15 mouse cellular contexts compared by ENCODE assay signal in the genomic region with DNA sequence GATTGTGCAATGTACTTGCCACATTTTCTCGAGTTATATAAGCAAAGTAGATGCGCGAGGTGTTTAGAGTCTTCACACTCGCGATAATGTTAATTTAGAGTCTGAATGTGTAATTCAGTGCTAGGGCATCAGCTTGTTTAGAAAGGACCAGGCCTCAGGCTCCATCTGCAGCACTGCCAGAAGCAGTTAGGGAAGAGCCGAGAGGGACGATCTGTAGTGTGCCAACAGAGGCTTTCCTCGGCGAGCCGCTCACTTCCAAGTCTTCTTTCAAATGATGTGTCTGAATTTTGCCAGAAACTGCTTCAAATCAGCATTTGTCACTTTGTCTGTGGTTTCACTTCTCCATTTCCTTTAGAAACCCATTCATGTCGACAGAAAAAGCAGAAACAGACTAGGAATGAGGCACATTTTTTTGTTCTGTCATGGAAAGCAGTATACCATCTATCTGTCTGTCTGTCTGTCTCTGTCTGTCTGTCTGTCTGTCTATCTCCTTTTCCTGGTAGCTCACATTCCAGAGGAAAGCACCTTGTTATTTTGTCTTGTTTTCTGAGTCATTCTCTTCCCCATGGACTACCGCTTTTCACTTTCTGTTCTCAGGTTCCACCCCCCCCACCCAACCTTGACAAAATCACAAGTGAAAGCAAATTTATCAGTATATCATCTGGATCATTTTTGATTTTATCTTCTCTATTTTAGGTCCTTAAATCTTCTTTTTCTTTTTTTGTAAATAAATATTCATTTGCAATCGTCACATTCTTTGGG. TPM values are rescaled to one million over a fixed set of nuclear protein-coding genes. Genes with fewer than 3 reads are reported as not detected.
DNase-seq lines count a peak whose midpoint lies in the region; TF ChIP-seq lines count a peak whose summit lies in the region.
"Had no signal": no experiment of that assay in that cellular context is flagged by ENCODE, and none has a peak within 500 bp of the region (broad histone marks: within the 10 kb centered on the region; RNA-seq: fewer than 3 reads in every experiment).

No protein-coding gene starts in this region.

- no peak overlapping the region for H3K9ac ChIP-seq in MEL (ENCODE audit: control insufficient read depth, low read depth, low read length, poor library complexity, severe bottlenecking)
- H3K9ac ChIP-seq: embryonic facial prominence, embryonic 13.5 days; heart, embryonic 13.5 days; hindbrain, embryonic 12.5 days; liver, embryonic 13.5 days had no signal

- TF ChIP-seq POLR2A in MEL (IDR thresholded peaks at IDR 0.05; ENCODE audit: control insufficient read depth in 1 of 2, insufficient read depth in 1 of 2, low read depth in 1 of 2, low read length in 2 of 2, poor library complexity in 1 of 2): no peak

- no peak for TF ChIP-seq EP300 in MEL (IDR thresholded peaks at IDR 0.05; ENCODE audit: low read depth in 1 of 2, low read length in 2 of 2)

- peak overlapping the region; percentile 16 to 23; a peak in 2 of 4 replicates for H3K4me3 ChIP-seq in MEL (ENCODE audit: control insufficient read depth in 1 of 2, insufficient read depth in 1 of 2, low read depth in 2 of 2, low read length in 2 of 2)
- peak overlapping the region; percentile 56 for H3K4me3 ChIP-seq in megakaryocyte, embryonic 14.5 days (replicated peaks)
- H3K4me3 ChIP-seq: embryonic facial prominence, embryonic 13.5 days; heart, embryonic 13.5 days; hindbrain, embryonic 12.5 days; liver, embryonic 13.5 days had no signal

- no peaks in the 10 kb centered on the region for H3K79me2 ChIP-seq in MEL (ENCODE audit: control insufficient read depth, insufficient read depth, low read length, poor library complexity)

- peaks cover 4 to 10% of the 10 kb centered on the region in 2 experiments; a peak in 3 of 4 replicates for H3K4me1 ChIP-seq in MEL (ENCODE audit: control insufficient read depth in 1 of 2, insufficient read depth in 2 of 2, low read length in 2 of 2)
- H3K4me1 ChIP-seq in megakaryocyte, embryonic 14.5 days: peaks cover 52% of the 10 kb centered on the region
- H3K4me1 ChIP-seq: embryonic facial prominence, embryonic 13.5 days; heart, embryonic 13.5 days; hindbrain, embryonic 12.5 days had no signal

- peak; percentile 26 for DNase-seq in layer of hippocampus, adult 9-11 months
- no peak for DNase-seq in layer of hippocampus, postnatal 36 days
- DNase-seq in A20 (ENCODE audit: low read depth, low spot score) (peak; percentile 78), MEL (ENCODE audit: low read depth, low spot score) (peak; percentile 53)
- no peak for DNase-seq in thymus, postnatal 25 days
- no peak for DNase-seq in cerebellum, postnatal 10 days
- no peak for DNase-seq in urinary bladder, adult 2 months (ENCODE audit: low spot score)
- DNase-seq: cerebellum, adult 8-10 months; gastrocnemius, postnatal 10 days; liver, embryonic 13.5 days had no signal

- H3K27ac ChIP-seq in MEL (ENCODE audit: control insufficient read depth, low read depth, low read length): no peak overlapping the region
- H3K27ac ChIP-seq: embryonic facial prominence, embryonic 13.5 days; heart, embryonic 13.5 days; hindbrain, embryonic 12.5 days; liver, embryonic 13.5 days had no signal

- TF ChIP-seq RAD21 in MEL (IDR thresholded peaks at IDR 0.05; ENCODE audit: low read depth, low read length): no peak

- peaks cover 0 to 8% of the 10 kb centered on the region in 2 experiments; a peak in 2 of 4 replicates for H3K36me3 ChIP-seq in MEL (ENCODE audit: control insufficient read depth in 1 of 2, insufficient read depth in 2 of 2, low read length in 2 of 2)
- no peaks in the 10 kb centered on the region for H3K36me3 ChIP-seq in megakaryocyte, embryonic 14.5 days (replicated peaks; ENCODE audit: low read length)
- H3K36me3 ChIP-seq: embryonic facial prominence, embryonic 13.5 days; heart, embryonic 13.5 days; hindbrain, embryonic 12.5 days; liver, embryonic 13.5 days had no signal

- no peaks in the 10 kb centered on the region for H3K9me3 ChIP-seq in MEL (replicated peaks; ENCODE audit: insufficient read depth, low read length)
- no peaks in the 10 kb centered on the region for H3K9me3 ChIP-seq in megakaryocyte, embryonic 14.5 days
- H3K9me3 ChIP-seq: embryonic facial prominence, embryonic 13.5 days; heart, embryonic 13.5 days; hindbrain, embryonic 12.5 days; liver, embryonic 13.5 days had no signal

- no peaks in the 10 kb centered on the region for H3K27me3 ChIP-seq in MEL (ENCODE audit: control insufficient read depth in 1 of 2, insufficient read depth in 2 of 2, low read length in 2 of 2)
- no peaks in the 10 kb centered on the region for H3K27me3 ChIP-seq in megakaryocyte, embryonic 14.5 days (replicated peaks)
- H3K27me3 ChIP-seq: heart, embryonic 13.5 days; liver, embryonic 13.5 days had no signal

- TF ChIP-seq CTCF in MEL (IDR thresholded peaks at IDR 0.05 in 2 of 3, conservative IDR thresholded peaks at IDR 0.05 in 1 of 3; ENCODE audit: control insufficient read depth in 1 of 3, insufficient read depth in 1 of 3, low read depth in 2 of 3, low read length in 3 of 3, poor library complexity in 1 of 3, severe bottlenecking in 1 of 3): no peak

TF ChIP-seq in MEL, 35 proteins besides CTCF, POLR2A, EP300 and RAD21:
- TF ChIP-seq MAZ (IDR thresholded peaks at IDR 0.05; ENCODE audit: low read depth, low read length) (no peak), POLR2AphosphoS2 (IDR thresholded peaks at IDR 0.05; ENCODE audit: low read length) (no peak), JUND (IDR thresholded peaks at IDR 0.05; ENCODE audit: low read depth, low read length) (no peak), MAFK (IDR thresholded peaks at IDR 0.05; ENCODE audit: borderline replicate concordance, low read depth, low read length) (no peak), USF2 (IDR thresholded peaks at IDR 0.05; ENCODE audit: borderline replicate concordance in 1 of 2, insufficient read depth in 1 of 2, low read depth in 1 of 2, low read length in 2 of 2) (no peak), MXI1 (IDR thresholded peaks at IDR 0.05; ENCODE audit: low read depth, low read length) (no peak), SIN3A (IDR thresholded peaks at IDR 0.05; ENCODE audit: low read length) (no peak), BHLHE40 (IDR thresholded peaks at IDR 0.05; ENCODE audit: borderline replicate concordance, low read depth, low read length) (no peak), NELFE (IDR thresholded peaks at IDR 0.05; ENCODE audit: low read depth, low read length) (no peak)
TF ChIP-seq in MEL: peak in this region for 0.

RNA-seq across cellular contexts. Expression of a gene that starts 3.5 kb away (rescaled TPM):
- 1 to 10 TPM; 1.3 to 1.5 TPM for total RNA-seq in layer of hippocampus, postnatal 36 days (2021)
- total RNA-seq in MEL (2012; rRNA removed): not detected in 2 replicates
- not detected for polyA plus RNA-seq in MEL (2012; ENCODE audit: insufficient read depth in 1 of 2, insufficient read length in 2 of 2, low read depth in 1 of 2, low replicate concordance in 2 of 2, missing spikeins in 1 of 2)
- polyA plus RNA-seq in megakaryocyte, embryonic 14.5 days (2012; ENCODE audit: insufficient read depth, low replicate concordance): 0.41 TPM in 1 of 2 replicates, not detected in the other
- 1.3 TPM in 2 replicates for polyA plus RNA-seq in urinary bladder, adult 2 months (2012; rRNA removed)
- total RNA-seq: ES-E14 had no signal

RNA-seq across cellular contexts. Expression of a gene that starts 47.4 kb away (rescaled TPM):
- 100 to 1,000 TPM; 452 to 497 TPM for total RNA-seq in layer of hippocampus, postnatal 36 days (2021)
- total RNA-seq in MEL (2012; rRNA removed): 528 and 991 TPM in 2 replicates
- 100 to 1,000 TPM; 285 to 890 TPM for polyA plus RNA-seq in MEL (2012; ENCODE audit: insufficient read depth in 1 of 2, insufficient read length in 2 of 2, low read depth in 1 of 2, low replicate concordance in 2 of 2, missing spikeins in 1 of 2)
- 16.2 and 62.6 TPM in 2 replicates for polyA plus RNA-seq in megakaryocyte, embryonic 14.5 days (2012; ENCODE audit: insufficient read depth, low replicate concordance)
- 158 and 166 TPM in 2 replicates for polyA plus RNA-seq in urinary bladder, adult 2 months (2012; rRNA removed)

Comparison
In these comparisons a context has a peak if more than half of its experiments do, and no peak if none do; other contexts are left out.
1. DNase-seq: peak in layer of hippocampus, adult 9-11 months (single experiment), A20 (single experiment) and MEL (single experiment); none in layer of hippocampus, postnatal 36 days (0 of 2), thymus, postnatal 25 days (single experiment), cerebellum, postnatal 10 days (0 of 2) and urinary bladder, adult 2 months (single experiment).